Mouse (Mus musculus) bone marrow macrophage, adult 2 months (primary cell): Measurements from ENCODE around the gene Caprin1. TPM values are rescaled to one million over a fixed set of nuclear protein-coding genes. Genes with fewer than 3 reads are reported as not detected.

Experiments used
- H3K27ac ChIP-seq: 2 replicates; pipeline ENCODE4 v1.5.1; 2012; ENCODE audit warnings: low read depth, low read length; ENCODE audit not compliant: insufficient read depth
- H3K4me1 ChIP-seq: 2 replicates; pipeline ENCODE4 v1.6.1; 2012; ENCODE audit warnings: low read length; ENCODE audit not compliant: control insufficient read depth, insufficient read depth
- H3K4me3 ChIP-seq: 2 replicates; pipeline ENCODE4 v1.5.1; 2012; ENCODE audit warnings: mild to moderate bottlenecking, low read length, moderate library complexity; ENCODE audit not compliant: insufficient read depth
- CTCF ChIP-seq: IDR thresholded peaks from 2 replicates; pipeline ENCODE4 v1.5.1; 2012; ENCODE audit warnings: low read depth, mild to moderate bottlenecking, low read length, moderate library complexity
- POLR2A ChIP-seq: IDR thresholded peaks from 2 replicates; pipeline ENCODE4 v1.6.1; 2012; ENCODE audit warnings: mild to moderate bottlenecking, low read depth, low read length, borderline replicate concordance
- polyA plus RNA-seq: library from polyadenylated mRNA; stranded (reverse); fragments of >200 nt; gene quantifications from 2 replicates; pipeline ENCODE4 v1.2.4, GENCODE M21; 2012; ENCODE audit not compliant: missing spikeins, insufficient read depth, insufficient read length

Caprin1 gene
- 183 and 206 TPM in 2 replicates for polyA plus RNA-seq

DNA sequence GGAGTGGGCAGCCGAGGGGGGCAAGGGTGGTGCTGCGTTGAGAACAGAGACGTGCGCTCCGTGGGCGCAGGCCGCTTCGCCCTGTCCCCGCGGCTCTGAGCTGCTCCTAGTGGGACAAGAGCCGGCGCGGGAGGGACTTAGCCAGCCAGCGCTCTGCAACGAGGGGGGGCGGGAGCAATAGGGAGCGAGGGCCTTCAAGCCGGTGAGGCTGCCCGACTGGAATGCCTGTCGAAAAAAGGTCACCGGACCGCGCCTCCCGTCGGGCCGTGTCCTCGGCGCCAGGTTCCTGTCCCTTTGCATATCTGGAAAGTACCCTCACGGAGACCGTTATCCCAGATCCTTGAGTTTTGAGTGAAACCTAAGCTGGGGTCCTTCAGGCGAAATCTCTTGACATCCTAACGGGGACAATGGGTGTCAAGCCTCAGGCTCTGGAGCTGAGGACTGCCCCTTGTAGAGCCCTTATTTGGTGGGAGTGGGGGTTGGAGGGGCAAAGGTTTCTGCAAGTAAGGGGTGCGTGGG lies at the start of gene Caprin1:
Gene Caprin1 (minus strand): TSS at position 159 of the 519 bp plus-strand sequence.
- TF ChIP-seq POLR2A (0 out of 2 replicates have a peak, but pooled peaks have one; percentile 48), CTCF (peak; percentile 24; the same call in 1 of the 2 replicates)
- Histone ChIP-seq H3K4me3 (peak within 1 kb of the TSS; percentile 96), H3K4me1 (peaks cover 14% of the 10 kb centered on the region), H3K27ac (peak within 1 kb of the TSS; percentile 97)

- Histone ChIP-seq H3K4me1 (peaks cover 5% of the 10 kb centered on the region), H3K4me3 (no peak overlapping the region), H3K27ac (no peak overlapping the region)
- no peak for TF ChIP-seq CTCF
- no peak for TF ChIP-seq POLR2A
These were observed 49.4 kb upstream of the Caprin1 start for GRCm38 (mm10) chr2:103846875-103847274.

- Histone ChIP-seq H3K4me1 (peaks cover 5% of the 10 kb centered on the region), H3K27ac (no peak overlapping the region), H3K4me3 (no peak overlapping the region)
- TF ChIP-seq POLR2A (no peak), CTCF (no peak)
These were observed 48.8 kb upstream of the Caprin1 start for GRCm38 (mm10) chr2:103846271-103846670.

DNA sequence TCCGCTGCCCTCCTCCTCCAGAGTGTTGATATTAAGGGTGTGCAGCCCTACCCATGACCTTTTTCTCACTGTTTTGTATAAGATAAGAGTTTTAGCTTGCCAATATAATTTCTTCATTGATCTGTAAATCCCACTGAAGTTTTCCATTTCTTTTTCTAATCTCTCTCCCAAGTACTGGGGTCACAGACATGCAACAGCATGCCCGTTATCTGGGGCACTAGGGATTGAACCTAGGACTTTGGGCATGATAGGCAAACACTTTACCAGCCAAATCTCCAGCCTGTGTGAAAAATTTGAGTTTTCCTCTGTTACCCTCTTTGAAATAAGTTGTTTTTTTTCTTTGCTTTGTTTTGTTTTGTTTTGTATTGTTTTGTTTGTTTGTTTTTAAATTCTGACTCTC lies 46.6 kb upstream of the Caprin1 start:
- no peak overlapping the region for H3K4me3 ChIP-seq
- TF ChIP-seq CTCF, result no peak
- no peak for TF ChIP-seq POLR2A
- no peak overlapping the region for H3K27ac ChIP-seq
- H3K4me1 ChIP-seq, result peaks cover 5% of the 10 kb centered on the region

GRCm38 (mm10) chr2:103843321-103843720 lies 45.9 kb upstream of the Caprin1 start:
- H3K4me1 ChIP-seq, result peaks cover 5% of the 10 kb centered on the region
- no peak overlapping the region for H3K27ac ChIP-seq
- TF ChIP-seq POLR2A (no peak), CTCF (no peak)
- no peak overlapping the region for H3K4me3 ChIP-seq

DNA sequence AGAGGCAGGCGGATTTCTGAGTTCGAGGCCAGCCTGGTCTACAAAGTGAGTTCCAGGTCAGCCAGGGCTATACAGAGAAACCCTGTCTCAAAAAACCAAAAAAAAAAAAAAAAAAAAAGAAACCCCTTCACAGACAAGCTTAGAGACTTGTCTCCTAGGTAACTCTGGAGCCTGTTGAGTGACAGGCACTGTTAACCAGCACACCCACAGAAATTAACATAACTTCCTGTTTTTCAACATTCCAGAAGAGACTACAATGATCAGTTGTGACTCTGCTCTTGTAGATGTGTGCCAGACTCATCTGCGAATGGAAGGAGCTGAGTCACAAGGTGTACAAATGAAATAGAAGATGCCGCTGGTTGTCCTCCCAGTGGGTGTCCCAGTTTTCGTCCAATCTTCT lies 44.9 kb upstream of the Caprin1 start:
- H3K4me1 ChIP-seq, result peaks cover 5% of the 10 kb centered on the region
- no peak for TF ChIP-seq POLR2A
- no peak for TF ChIP-seq CTCF
- H3K4me3 ChIP-seq, result no peak overlapping the region
- no peak overlapping the region for H3K27ac ChIP-seq

DNA sequence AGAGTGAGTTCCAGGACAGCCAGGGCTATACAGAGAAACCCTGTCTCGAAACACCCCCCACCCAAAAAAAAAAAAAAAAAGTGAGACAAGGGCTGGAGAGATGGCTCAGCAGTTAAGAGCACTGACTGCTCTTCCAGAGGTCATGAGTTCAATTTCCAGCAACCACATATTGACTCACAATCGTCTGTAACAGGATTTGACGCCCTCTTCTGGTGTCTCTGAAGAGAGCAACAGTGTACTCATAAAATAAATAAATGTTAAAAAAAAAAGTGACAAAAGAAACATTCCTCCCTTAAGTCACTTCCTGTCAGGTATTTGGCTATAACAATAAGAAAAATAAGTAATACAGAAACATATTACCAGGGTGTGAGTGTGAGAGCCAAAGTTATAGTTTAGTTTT lies 41.0 kb upstream of the Caprin1 start:
- H3K27ac ChIP-seq, result no peak overlapping the region
- TF ChIP-seq CTCF (no peak), POLR2A (no peak)

GRCm38 (mm10) chr2:103837166-103837565 lies 39.7 kb upstream of the Caprin1 start:
- Histone ChIP-seq H3K4me1 (peaks cover 4% of the 10 kb centered on the region), H3K27ac (no peak overlapping the region), H3K4me3 (no peak overlapping the region)
- TF ChIP-seq POLR2A (no peak), CTCF (no peak)

More for the DNA sequence above, 41.0 kb upstream of the Caprin1 start:
- H3K4me1 ChIP-seq, result peaks cover 7% of the 10 kb centered on the region
- H3K4me3 ChIP-seq, result no peak overlapping the region

DNA sequence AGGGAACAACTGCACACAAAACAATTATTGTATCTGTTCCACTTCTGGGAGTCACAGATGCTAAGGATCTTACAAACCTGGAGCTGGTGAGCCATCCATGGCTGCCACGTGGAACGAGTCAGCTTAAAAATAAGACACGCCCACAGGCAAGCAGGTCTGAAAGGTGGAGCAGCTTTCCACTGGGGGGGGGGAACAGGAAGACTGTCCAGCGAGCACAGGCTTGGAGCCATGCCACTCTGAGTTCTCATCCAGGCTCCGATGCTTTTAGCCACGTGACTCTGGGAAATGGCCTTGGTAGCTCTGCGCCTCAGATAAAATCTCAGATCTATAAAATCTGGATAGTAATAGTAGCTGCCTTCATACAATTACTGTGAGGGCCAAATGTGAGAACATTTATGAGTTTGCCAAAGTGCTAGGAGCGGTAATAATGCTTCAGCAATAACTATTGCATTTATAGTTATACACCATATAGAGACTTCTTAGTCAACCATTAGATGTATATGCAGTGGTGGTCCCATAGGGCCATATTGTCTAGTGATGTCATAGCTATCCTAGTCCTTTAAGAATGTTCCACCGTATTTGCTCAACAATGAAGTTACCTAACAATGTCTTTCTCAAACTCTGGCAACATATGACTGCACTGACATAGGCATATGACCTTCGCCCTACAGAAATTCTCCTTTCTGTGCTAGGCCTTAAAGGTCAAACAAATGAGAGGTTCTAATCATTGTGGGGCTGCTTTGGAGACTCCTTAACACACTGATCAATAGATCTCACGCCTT lies 38.4 kb upstream of the Caprin1 start:
- H3K27ac ChIP-seq, result no peak overlapping the region
- no peak overlapping the region for H3K4me3 ChIP-seq
- peaks cover 2% of the 10 kb centered on the region; the same call in 1 of the 2 replicates for H3K4me1 ChIP-seq
- TF ChIP-seq POLR2A (no peak), CTCF (no peak)

DNA sequence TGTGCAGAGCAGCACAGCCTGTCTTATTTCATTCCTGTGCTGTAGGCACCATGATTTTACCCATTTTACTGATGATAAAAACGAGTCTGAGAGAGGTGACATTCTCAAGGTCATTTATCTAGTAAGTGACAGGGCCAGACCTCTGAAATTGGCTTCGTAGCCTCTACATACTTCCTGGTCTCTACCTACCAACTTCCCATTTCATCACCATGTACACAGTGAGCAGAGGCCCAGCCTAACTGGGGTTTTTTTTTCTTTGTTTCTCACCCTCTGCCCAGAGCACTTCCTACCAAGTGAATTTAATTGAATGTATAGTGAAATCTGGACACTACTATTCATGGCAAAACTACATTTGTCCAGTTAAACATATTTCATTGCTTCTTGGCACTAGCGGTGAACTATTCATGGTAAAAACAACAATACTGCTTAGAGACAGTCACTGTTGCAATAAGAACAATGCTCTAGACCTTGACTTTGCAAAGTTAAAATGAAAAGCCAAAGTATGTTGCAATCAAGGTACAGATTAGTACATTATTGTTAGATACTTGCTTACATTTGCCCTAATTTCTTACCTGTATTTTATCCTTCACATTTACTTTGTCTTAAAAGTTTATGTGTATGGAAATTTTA lies 36.5 kb upstream of the Caprin1 start:
- no peak overlapping the region for H3K4me3 ChIP-seq
- peaks cover 2% of the 10 kb centered on the region; the same call in 1 of the 2 replicates for H3K4me1 ChIP-seq
- no peak overlapping the region for H3K27ac ChIP-seq
- TF ChIP-seq POLR2A (no peak), CTCF (no peak)
